8 mouse cellular contexts compared by ENCODE assay signal in the genomic region with DNA sequence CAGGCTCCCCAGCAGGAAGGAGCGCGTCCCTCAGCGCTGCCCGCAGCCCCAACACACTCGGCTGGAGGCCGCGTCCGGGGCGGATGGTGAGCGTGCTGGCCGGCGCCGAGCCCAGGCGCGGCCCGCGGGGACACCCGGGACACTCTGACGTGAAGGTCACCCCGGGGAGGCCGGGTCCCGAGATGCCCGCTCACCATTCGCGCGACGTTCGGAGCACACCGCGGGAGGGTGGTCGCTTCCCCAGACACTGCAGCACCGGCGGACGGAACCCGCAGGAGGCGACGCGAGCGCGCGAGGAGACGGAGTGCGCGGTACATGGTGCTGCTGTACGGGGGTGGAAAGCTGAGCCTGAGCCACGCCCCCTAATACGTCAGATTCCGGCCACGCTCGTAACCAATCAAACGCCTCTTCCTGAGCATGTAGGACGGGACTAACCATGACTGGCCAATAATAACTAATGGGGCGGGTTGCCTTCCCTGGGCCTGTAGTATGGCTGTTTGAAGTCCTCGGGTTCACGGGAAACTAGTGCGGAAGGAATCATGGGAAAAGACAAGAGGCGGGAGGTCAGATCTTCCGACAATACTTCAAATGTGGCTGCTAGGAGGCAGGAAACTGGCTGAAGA. TPM values are rescaled to one million over a fixed set of nuclear protein-coding genes. Genes with fewer than 3 reads are reported as not detected.
DNase-seq lines count a peak whose midpoint lies in the region; ATAC-seq lines count a peak whose summit lies in the region.

A gene (minus strand): TSS at position 379 of the 623 bp plus-strand sequence.

- peak; percentile 99 for DNase-seq in adipocyte (ENCODE audit: low spot score)
- DNase-seq in embryo, embryonic 10 days (ENCODE audit: low spot score): peak; percentile 98
- DNase-seq in gastrocnemius, postnatal 10 days: peak; percentile 91
- DNase-seq in induced T-regulatory cell, adult 2 months (ENCODE audit: low read depth): peak; percentile 98
- peak; percentile 96 to 97 for DNase-seq in left cerebral cortex, adult 9 months (ENCODE audit: low spot score in 2 of 2)
- DNase-seq in right cerebral cortex, postnatal 14 days: peak; percentile 89
- DNase-seq in urinary bladder, postnatal 36 days (ENCODE audit: low spot score in 2 of 2): peak; percentile 91 to 95

- peak; percentile 91 for ATAC-seq in megakaryocyte progenitor cell, adult 5-6 weeks (replicated peaks; ENCODE audit: poor library complexity)

RNA-seq across cellular contexts. Expression of the gene that starts here (rescaled TPM):
- total RNA-seq in gastrocnemius, postnatal 10 days (2021): 100 to 1,000 TPM; 218 to 258 TPM
- 162 and 179 TPM in 2 replicates for total RNA-seq in megakaryocyte progenitor cell, adult 5-6 weeks (2015)
- 104 and 121 TPM in 2 replicates for total RNA-seq in megakaryocyte progenitor cell, adult 5-6 weeks (2017)

Comparison
In these comparisons a context has a peak if more than half of its experiments do, and no peak if none do; other contexts are left out.
1. Peak in every context shown above with its lines: DNase-seq and ATAC-seq.